In the genomic region with DNA sequence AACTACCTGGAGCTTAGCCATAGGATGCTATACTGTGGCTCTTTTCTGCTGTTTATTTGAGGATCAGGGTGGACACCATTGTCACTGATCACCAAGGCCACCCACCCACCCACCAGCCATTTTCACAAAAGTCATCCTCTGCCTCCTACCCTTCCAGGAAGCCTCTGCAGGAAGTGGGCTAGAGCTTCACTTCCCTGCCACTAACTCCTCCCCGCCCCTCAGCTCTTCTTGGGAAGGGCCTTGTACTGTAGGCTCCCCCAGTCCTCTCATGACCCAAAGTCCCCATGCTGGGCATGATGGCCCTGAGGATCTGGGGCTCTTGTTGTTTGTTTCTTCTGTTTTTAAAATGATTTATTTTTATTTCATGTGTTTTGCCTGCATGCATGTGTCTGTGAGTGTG, we compare ENCODE assay signal across 15 mouse cellular contexts. TPM values are rescaled to one million over a fixed set of nuclear protein-coding genes. Genes with fewer than 3 reads are reported as not detected.
DNase-seq lines count a peak whose midpoint lies in the region; ATAC-seq and TF ChIP-seq lines count a peak whose summit lies in the region.
"Had no signal": no experiment of that assay in that cellular context is flagged by ENCODE, and none has a peak within 500 bp of the region (broad histone marks: within the 10 kb centered on the region; RNA-seq: fewer than 3 reads in every experiment).

No protein-coding gene starts in this region.

- no peak overlapping the region for H3K4me2 ChIP-seq in hindbrain, embryonic 12.5 days (replicated peaks)
- H3K4me2 ChIP-seq in intestine, embryonic 15.5 days (replicated peaks): no peak overlapping the region
- no peak overlapping the region for H3K4me2 ChIP-seq in stomach, postnatal 0 days (replicated peaks; ENCODE audit: low read depth)

- peaks cover 41% of the 10 kb centered on the region for H3K36me3 ChIP-seq in hindbrain, embryonic 10.5 days
- peaks cover 27% of the 10 kb centered on the region for H3K36me3 ChIP-seq in hindbrain, embryonic 12.5 days
- H3K36me3 ChIP-seq in E14TG2a.4 (ENCODE audit: insufficient read depth, low read length): peaks cover 53% of the 10 kb centered on the region
- peaks cover 19% of the 10 kb centered on the region for H3K36me3 ChIP-seq in intestine, embryonic 15.5 days
- H3K36me3 ChIP-seq in stomach, postnatal 0 days (ENCODE audit: control insufficient read depth, insufficient read depth, low read length): 0 out of 2 replicates have a peak, but pooled peaks cover 3% of the 10 kb centered on the region

- WGBS in hindbrain, embryonic 10.5 days: 87% methylated on average over 1 of the region's 1 CpGs
- 95% methylated on average over 1 of the region's 1 CpGs for WGBS in hindbrain, embryonic 12.5 days
- 96% methylated on average over 1 of the region's 1 CpGs for WGBS in intestine, embryonic 15.5 days
- WGBS in stomach, postnatal 0 days: 80% methylated on average over 1 of the region's 1 CpGs

- no peak for TF ChIP-seq EP300 in stomach, postnatal 0 days (optimal IDR thresholded peaks at IDR 0.05)

- no peak for TF ChIP-seq CTCF in E14TG2a.4 (conservative IDR thresholded peaks at IDR 0.05; ENCODE audit: low read length)
- TF ChIP-seq CTCF in stomach, postnatal 0 days (IDR thresholded peaks at IDR 0.05; ENCODE audit: low read depth): no peak

- DNase-seq in hindbrain, embryonic 10.5 days (ENCODE audit: low spot score): no peak
- DNase-seq in stomach, postnatal 0 days (ENCODE audit: low spot score): no peak
- no peak for DNase-seq in layer of hippocampus, postnatal 10 days (ENCODE audit: low spot score in 2 of 2)
- DNase-seq in cerebellum, postnatal 25 days: no peak
- no peak for DNase-seq in cerebellum, postnatal 14 days
- DNase-seq: adrenal gland, postnatal 25 days; lung, postnatal 14 days had no signal

- H3K4me3 ChIP-seq in hindbrain, embryonic 10.5 days: 0 out of 2 replicates have a peak overlapping the region, but pooled peaks have one; percentile 71
- no peak overlapping the region for H3K4me3 ChIP-seq in hindbrain, embryonic 12.5 days
- peak overlapping the region; percentile 87 for H3K4me3 ChIP-seq in E14TG2a.4 (replicated peaks; ENCODE audit: low read length)
- no peak overlapping the region for H3K4me3 ChIP-seq in intestine, embryonic 15.5 days (replicated peaks)
- H3K4me3 ChIP-seq in stomach, postnatal 0 days (ENCODE audit: low read depth, low read length): no peak overlapping the region
- H3K4me3 ChIP-seq: hindbrain, embryonic 13.5 days; neural tube, embryonic 12.5 days had no signal

- H3K27ac ChIP-seq in hindbrain, embryonic 10.5 days: no peak overlapping the region
- no peak overlapping the region for H3K27ac ChIP-seq in hindbrain, embryonic 12.5 days
- H3K27ac ChIP-seq in intestine, embryonic 15.5 days: peak overlapping the region; percentile 98
- H3K27ac ChIP-seq in stomach, postnatal 0 days (replicated peaks): peak overlapping the region; percentile 96
- H3K27ac ChIP-seq: hindbrain, embryonic 13.5 days; neural tube, embryonic 12.5 days had no signal

- H3K4me1 ChIP-seq in hindbrain, embryonic 10.5 days (replicated peaks): peaks cover 31% of the 10 kb centered on the region
- H3K4me1 ChIP-seq in hindbrain, embryonic 12.5 days: peaks cover 17% of the 10 kb centered on the region
- H3K4me1 ChIP-seq in E14TG2a.4 (replicated peaks; ENCODE audit: low read depth, low read length): peaks cover 90% of the 10 kb centered on the region
- H3K4me1 ChIP-seq in intestine, embryonic 15.5 days (replicated peaks): peaks cover 30% of the 10 kb centered on the region
- H3K4me1 ChIP-seq in stomach, postnatal 0 days (replicated peaks; ENCODE audit: control insufficient read depth, insufficient read depth): peaks cover 5% of the 10 kb centered on the region; the same call in 1 of the 2 replicates

- no peaks in the 10 kb centered on the region for H3K9me3 ChIP-seq in hindbrain, embryonic 10.5 days
- no peaks in the 10 kb centered on the region for H3K9me3 ChIP-seq in hindbrain, embryonic 12.5 days (replicated peaks)
- H3K9me3 ChIP-seq in E14TG2a.4 (ENCODE audit: low read length): no peaks in the 10 kb centered on the region
- no peaks in the 10 kb centered on the region for H3K9me3 ChIP-seq in intestine, embryonic 15.5 days
- no peaks in the 10 kb centered on the region for H3K9me3 ChIP-seq in stomach, postnatal 0 days (ENCODE audit: control insufficient read depth, low read length)
- H3K9me3 ChIP-seq: embryonic facial prominence, embryonic 12.5 days; hindbrain, embryonic 13.5 days; neural tube, embryonic 12.5 days had no signal

- ATAC-seq in hindbrain, embryonic 12.5 days (ENCODE audit: low FRiP score): no peak
- ATAC-seq in intestine, embryonic 15.5 days: no peak
- ATAC-seq in stomach, postnatal 0 days (ENCODE audit: low FRiP score, low TSS enrichment): no peak

- no peaks in the 10 kb centered on the region for H3K27me3 ChIP-seq in hindbrain, embryonic 10.5 days (ENCODE audit: insufficient read depth, poor library complexity, severe bottlenecking)
- no peaks in the 10 kb centered on the region for H3K27me3 ChIP-seq in hindbrain, embryonic 12.5 days
- H3K27me3 ChIP-seq in E14TG2a.4 (ENCODE audit: insufficient read depth, low read length): no peaks in the 10 kb centered on the region
- H3K27me3 ChIP-seq in intestine, embryonic 15.5 days (replicated peaks): no peaks in the 10 kb centered on the region
- no peaks in the 10 kb centered on the region for H3K27me3 ChIP-seq in stomach, postnatal 0 days (ENCODE audit: control insufficient read depth, insufficient read depth, low read length)
- H3K27me3 ChIP-seq: embryonic facial prominence, embryonic 12.5 days; hindbrain, embryonic 13.5 days; neural tube, embryonic 12.5 days had no signal

- H3K9ac ChIP-seq in hindbrain, embryonic 12.5 days: no peak overlapping the region
- H3K9ac ChIP-seq in intestine, embryonic 15.5 days: no peak overlapping the region
- H3K9ac ChIP-seq in stomach, postnatal 0 days (ENCODE audit: low read length): no peak overlapping the region
- H3K9ac ChIP-seq: embryonic facial prominence, embryonic 12.5 days had no signal

RNA-seq across cellular contexts. Expression of a gene that starts 2.3 kb away (rescaled TPM):
- 344 and 354 TPM in 2 replicates for polyA plus RNA-seq in hindbrain, embryonic 10.5 days (2016; fragmentation: Nextera tagmentation; extraction: Ambion mirVana)
- polyA plus RNA-seq in hindbrain, embryonic 12.5 days (2016; fragmentation: Nextera tagmentation; extraction: Ambion mirVana): 227 and 231 TPM in 2 replicates
- polyA plus RNA-seq in intestine, embryonic 15.5 days (2015; fragmentation: Nextera tagmentation; extraction: Ambion mirVana): 286 and 323 TPM in 2 replicates
- 141 and 147 TPM in 2 replicates for polyA plus RNA-seq in stomach, postnatal 0 days (2015; fragmentation: Nextera tagmentation; extraction: Ambion mirVana)
- total RNA-seq in layer of hippocampus, postnatal 10 days (2021): 10 to 100 TPM; 72.3 to 76.5 TPM

RNA-seq across cellular contexts. Expression of a gene that starts 15.1 kb away (rescaled TPM):
- polyA plus RNA-seq in hindbrain, embryonic 10.5 days (2016; fragmentation: Nextera tagmentation; extraction: Ambion mirVana): 87.4 and 141 TPM in 2 replicates
- polyA plus RNA-seq in hindbrain, embryonic 12.5 days (2016; fragmentation: Nextera tagmentation; extraction: Ambion mirVana): 101 and 125 TPM in 2 replicates
- 58.0 and 74.2 TPM in 2 replicates for polyA plus RNA-seq in intestine, embryonic 15.5 days (2015; fragmentation: Nextera tagmentation; extraction: Ambion mirVana)
- polyA plus RNA-seq in stomach, postnatal 0 days (2015; fragmentation: Nextera tagmentation; extraction: Ambion mirVana): 23.3 and 25.2 TPM in 2 replicates
- 10 to 100 TPM; 25.8 to 31.9 TPM for total RNA-seq in layer of hippocampus, postnatal 10 days (2021)

RNA-seq across cellular contexts. Expression of a gene that starts 23.4 kb away (rescaled TPM):
- 64.6 and 128 TPM in 2 replicates for polyA plus RNA-seq in hindbrain, embryonic 10.5 days (2016; fragmentation: Nextera tagmentation; extraction: Ambion mirVana)
- polyA plus RNA-seq in hindbrain, embryonic 12.5 days (2016; fragmentation: Nextera tagmentation; extraction: Ambion mirVana): 186 and 217 TPM in 2 replicates
- polyA plus RNA-seq in intestine, embryonic 15.5 days (2015; fragmentation: Nextera tagmentation; extraction: Ambion mirVana): 83.7 and 88.8 TPM in 2 replicates
- 78.3 and 108 TPM in 2 replicates for polyA plus RNA-seq in stomach, postnatal 0 days (2015; fragmentation: Nextera tagmentation; extraction: Ambion mirVana)
- 100 to 1,000 TPM; 166 to 187 TPM for total RNA-seq in layer of hippocampus, postnatal 10 days (2021)

RNA-seq across cellular contexts. Expression of a gene that starts 27.9 kb away (rescaled TPM):
- 0.07 TPM in 1 of 2 replicates, not detected in the other for polyA plus RNA-seq in hindbrain, embryonic 10.5 days (2016; fragmentation: Nextera tagmentation; extraction: Ambion mirVana)
- polyA plus RNA-seq in hindbrain, embryonic 12.5 days (2016; fragmentation: Nextera tagmentation; extraction: Ambion mirVana): 0.05 TPM in 1 of 2 replicates, not detected in the other
- polyA plus RNA-seq in intestine, embryonic 15.5 days (2015; fragmentation: Nextera tagmentation; extraction: Ambion mirVana): not detected in 2 replicates
- 0.05 TPM in 1 of 2 replicates, not detected in the other for polyA plus RNA-seq in stomach, postnatal 0 days (2015; fragmentation: Nextera tagmentation; extraction: Ambion mirVana)
- total RNA-seq in layer of hippocampus, postnatal 10 days (2021): under 1 TPM in 1 of 2 experiments, not detected in 1; 0.07 TPM
- total RNA-seq: gastrocnemius, adult 18-20 months had no signal
- polyA plus RNA-seq: embryonic facial prominence, embryonic 12.5 days had no signal

RNA-seq across cellular contexts. Expression of a gene that starts 43.0 kb away (rescaled TPM):
- polyA plus RNA-seq in hindbrain, embryonic 10.5 days (2016; fragmentation: Nextera tagmentation; extraction: Ambion mirVana): not detected in 2 replicates
- not detected in 2 replicates for polyA plus RNA-seq in hindbrain, embryonic 12.5 days (2016; fragmentation: Nextera tagmentation; extraction: Ambion mirVana)
- polyA plus RNA-seq in intestine, embryonic 15.5 days (2015; fragmentation: Nextera tagmentation; extraction: Ambion mirVana): 2.1 and 2.5 TPM in 2 replicates
- 29.7 and 32.2 TPM in 2 replicates for polyA plus RNA-seq in stomach, postnatal 0 days (2015; fragmentation: Nextera tagmentation; extraction: Ambion mirVana)
- not detected for total RNA-seq in layer of hippocampus, postnatal 10 days (2021)
- total RNA-seq: adrenal gland, postnatal 25 days; gastrocnemius, adult 18-20 months; left cerebral cortex, adult 8-10 months had no signal
- polyA plus RNA-seq: embryonic facial prominence, embryonic 12.5 days; hindbrain, embryonic 13.5 days; neural tube, embryonic 12.5 days had no signal

Comparison
In these comparisons a context has a peak if more than half of its experiments do, and no peak if none do; other contexts are left out.
1. H3K4me3 ChIP-seq: peak in hindbrain, embryonic 10.5 days (single experiment) and E14TG2a.4 (single experiment); none in hindbrain, embryonic 12.5 days (single experiment), intestine, embryonic 15.5 days (single experiment) and stomach, postnatal 0 days (single experiment).
2. H3K27ac ChIP-seq: peak in intestine, embryonic 15.5 days (single experiment) and stomach, postnatal 0 days (single experiment); none in hindbrain, embryonic 10.5 days (single experiment) and hindbrain, embryonic 12.5 days (single experiment).